Mouse (Mus musculus) heart, adult 2 months (tissue): ENCODE measurements around the gene Dennd2a.

Source experiments
- CTCF ChIP-seq: fragments of 200-600 bp; IDR thresholded peaks from 2 replicates; pipeline ENCODE4 v1.8.1; 2022; ENCODE audit warnings: antibody characterized with exemption, mild to moderate bottlenecking, moderate library complexity
- EP300 ChIP-seq: fragments of 200-500 bp; IDR thresholded peaks from 2 replicates; pipeline ENCODE4 v1.6.1; 2011; ENCODE audit warnings: low read depth, low read length, control low read depth; ENCODE audit not compliant: insufficient read depth
- POLR2A ChIP-seq: fragments of 200-500 bp; IDR thresholded peaks from 2 replicates; pipeline ENCODE4 v1.6.1; 2011; ENCODE audit warnings: mild to moderate bottlenecking, low read depth, low read length, control low read depth; ENCODE audit not compliant: insufficient read depth

DNA sequence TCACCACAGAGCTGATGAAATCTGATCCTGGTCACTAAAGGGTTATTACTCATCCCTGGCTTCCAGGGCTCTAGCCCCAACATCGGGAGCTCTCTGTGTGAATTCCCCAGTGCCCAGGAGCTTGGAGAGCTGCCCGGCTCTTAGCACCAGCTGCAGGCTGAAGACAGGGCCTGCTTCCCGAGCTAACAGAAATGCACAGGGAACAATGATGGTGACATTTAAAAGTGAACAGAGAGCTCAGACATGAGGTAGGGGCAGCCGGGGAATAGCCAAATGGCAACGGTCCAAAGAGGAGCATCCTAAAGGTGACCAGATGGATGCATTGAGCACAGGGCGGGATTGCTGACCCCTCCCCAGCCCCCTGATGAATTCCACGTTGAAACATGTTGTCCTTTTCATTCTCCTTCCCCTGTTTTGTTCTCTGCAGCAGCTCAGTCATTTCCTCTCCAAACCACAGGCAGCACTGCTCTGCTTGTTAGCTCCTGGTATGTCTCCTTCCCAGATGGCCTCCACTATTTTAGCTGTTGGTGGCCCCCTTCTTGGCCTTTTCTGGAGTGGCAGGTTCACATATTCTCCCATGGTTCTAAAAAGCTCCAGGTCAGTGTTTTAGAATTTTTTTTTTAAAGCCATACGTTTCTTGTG lies 79.0 kb downstream of the Dennd2a start:
- TF ChIP-seq POLR2A (no peak), CTCF (no peak), EP300 (no peak)
